8 mouse cellular contexts compared by ENCODE assay signal in the genomic region with DNA sequence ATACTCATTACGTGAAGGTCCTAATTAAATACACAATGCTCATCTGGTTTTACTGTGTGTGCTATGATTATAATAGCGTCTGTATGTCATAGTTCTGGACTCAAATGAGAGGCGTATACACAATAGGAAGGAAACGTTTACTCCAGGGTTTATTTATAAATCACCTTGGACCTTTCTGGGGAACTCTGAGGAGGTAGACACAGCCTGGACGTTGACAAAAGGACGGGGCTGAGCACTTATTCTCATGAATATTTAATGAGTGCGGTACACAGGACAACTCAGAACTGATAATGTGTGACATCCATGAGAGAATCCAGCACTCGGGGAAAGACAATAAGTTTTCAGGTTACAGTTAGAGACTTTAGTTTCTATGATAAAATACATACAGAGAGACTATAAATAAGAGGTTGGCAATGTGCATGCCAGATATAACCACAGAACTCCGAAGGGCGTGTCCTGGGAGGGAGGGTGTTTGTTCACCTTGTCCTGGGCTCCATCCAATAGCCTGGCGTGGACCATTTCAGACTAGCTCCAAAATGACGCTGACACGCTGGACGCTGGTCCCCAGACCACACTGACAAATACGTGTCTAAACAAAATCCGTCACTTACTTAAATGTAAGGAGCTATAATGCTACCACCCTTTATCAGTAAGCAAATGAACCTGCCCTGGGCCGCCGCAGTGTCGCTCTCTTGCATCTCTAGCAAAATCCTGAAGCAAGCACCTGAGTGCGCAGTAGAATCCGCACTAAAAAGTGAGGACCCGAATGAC. TPM values are rescaled to one million over a fixed set of nuclear protein-coding genes. Genes with fewer than 3 reads are reported as not detected.
DNase-seq lines count a peak whose midpoint lies in the region; ATAC-seq and TF ChIP-seq lines count a peak whose summit lies in the region.

No protein-coding gene starts in this region.

- peak; percentile 64 for ATAC-seq in forebrain, postnatal 0 days
- ATAC-seq in limb, embryonic 12.5 days (ENCODE audit: insufficient number of reproducible peaks, insufficient read depth, low FRiP score, low TSS enrichment, low read depth) = peak; percentile 66
- peak; percentile 67 for ATAC-seq in midbrain, embryonic 13.5 days

- peak overlapping the region; percentile 49 for H3K9ac ChIP-seq in forebrain, postnatal 0 days
- H3K9ac ChIP-seq in limb, embryonic 12.5 days (replicated peaks) = peak overlapping the region; percentile 50
- H3K9ac ChIP-seq in midbrain, embryonic 13.5 days (replicated peaks) = peak overlapping the region; percentile 59

- H3K4me1 ChIP-seq in forebrain, postnatal 0 days (ENCODE audit: insufficient read depth) = 0 out of 2 replicates have a peak, but pooled peaks cover 9% of the 10 kb centered on the region
- H3K4me1 ChIP-seq in limb, embryonic 12.5 days (replicated peaks) = no peaks in the 10 kb centered on the region
- H3K4me1 ChIP-seq in midbrain, embryonic 13.5 days (replicated peaks) = peaks cover 15% of the 10 kb centered on the region; the same call in 1 of the 2 replicates

- H3K4me3 ChIP-seq in forebrain, postnatal 0 days (ENCODE audit: low read depth, low read length) = peak overlapping the region; percentile 61
- H3K4me3 ChIP-seq in limb, embryonic 12.5 days (replicated peaks) = peak overlapping the region; percentile 58
- H3K4me3 ChIP-seq in midbrain, embryonic 13.5 days (replicated peaks) = peak overlapping the region; percentile 64

- H3K9me3 ChIP-seq in forebrain, postnatal 0 days (ENCODE audit: low read length) = no peaks in the 10 kb centered on the region
- H3K9me3 ChIP-seq in limb, embryonic 12.5 days = no peaks in the 10 kb centered on the region
- H3K9me3 ChIP-seq in midbrain, embryonic 13.5 days = no peaks in the 10 kb centered on the region

- peak; percentile 12 for DNase-seq in gastrocnemius, postnatal 14 days
- DNase-seq in gastrocnemius, adult 18-20 months (ENCODE audit: low spot score) = no peak
- DNase-seq in NIH3T3 (ENCODE audit: low read depth) = peak; percentile 30
- peak; percentile 6 for DNase-seq in forebrain, postnatal 0 days
- no peak for DNase-seq in right cerebral cortex, postnatal 4 days
- no peak for DNase-seq in cerebellum, adult 11-12 months

- no peak for TF ChIP-seq CTCF in forebrain, postnatal 0 days (IDR thresholded peaks at IDR 0.05; ENCODE audit: low read depth)

- H3K4me2 ChIP-seq in forebrain, postnatal 0 days (ENCODE audit: low read depth) = peak overlapping the region; percentile 64
- peak overlapping the region; percentile 64 for H3K4me2 ChIP-seq in limb, embryonic 12.5 days
- H3K4me2 ChIP-seq in midbrain, embryonic 13.5 days (replicated peaks) = peak overlapping the region; percentile 72

- 2% methylated on average over 22 of the region's 22 CpGs for WGBS in forebrain, postnatal 0 days
- 14% methylated on average over 22 of the region's 22 CpGs for WGBS in limb, embryonic 12.5 days
- 6% methylated on average over 22 of the region's 22 CpGs for WGBS in midbrain, embryonic 13.5 days

- no peaks in the 10 kb centered on the region for H3K27me3 ChIP-seq in forebrain, postnatal 0 days (ENCODE audit: insufficient read depth, low read length)
- peaks cover 18% of the 10 kb centered on the region; the same call in 1 of the 2 replicates for H3K27me3 ChIP-seq in limb, embryonic 12.5 days
- no peaks in the 10 kb centered on the region for H3K27me3 ChIP-seq in midbrain, embryonic 13.5 days

- H3K36me3 ChIP-seq in forebrain, postnatal 0 days (ENCODE audit: insufficient read depth) = no peaks in the 10 kb centered on the region
- no peaks in the 10 kb centered on the region for H3K36me3 ChIP-seq in limb, embryonic 12.5 days
- H3K36me3 ChIP-seq in midbrain, embryonic 13.5 days = no peaks in the 10 kb centered on the region

- intact Hi-C loops in gastrocnemius, postnatal 14 days (cut with DNase I; ENCODE audit: low total_unique reads) = no loop called here

- peak overlapping the region; percentile 60 for H3K27ac ChIP-seq in forebrain, postnatal 0 days (ENCODE audit: low read depth, low read length)
- H3K27ac ChIP-seq in limb, embryonic 12.5 days = peak overlapping the region; percentile 67; the same call in 1 of the 2 replicates
- H3K27ac ChIP-seq in midbrain, embryonic 13.5 days = no peak overlapping the region; the same call in 1 of the 2 replicates

RNA-seq across cellular contexts. Expression of gene Dct, which starts 36.6 kb away (rescaled TPM):
- 1 to 10 TPM in 1 of 2 experiments, under 1 TPM in 1; 0.42 to 1.1 TPM for total RNA-seq in gastrocnemius, postnatal 14 days (2021)
- under 1 TPM; 0.48 to 0.66 TPM for total RNA-seq in gastrocnemius, adult 18-20 months (2021)
- total RNA-seq in forebrain, postnatal 0 days (2014; rRNA removed) = 1.0 and 1.8 TPM in 2 replicates
- 1.0 and 1.2 TPM in 2 replicates for polyA plus RNA-seq in forebrain, postnatal 0 days (2015; fragmentation: Nextera tagmentation; extraction: Ambion mirVana)
- 1.6 and 1.7 TPM in 2 replicates for polyA plus RNA-seq in limb, embryonic 12.5 days (2016; fragmentation: Nextera tagmentation; extraction: Ambion mirVana)
- 1.2 and 1.4 TPM in 2 replicates for polyA plus RNA-seq in midbrain, embryonic 13.5 days (2015; fragmentation: Nextera tagmentation; extraction: Ambion mirVana)

RNA-seq across cellular contexts. Expression of gene Tgds, which starts 43.9 kb away (rescaled TPM):
- 1 to 10 TPM; 5.5 to 7.0 TPM for total RNA-seq in gastrocnemius, postnatal 14 days (2021)
- 1 to 10 TPM; 6.0 to 6.2 TPM for total RNA-seq in gastrocnemius, adult 18-20 months (2021)
- 8.8 and 8.9 TPM in 2 replicates for total RNA-seq in forebrain, postnatal 0 days (2014; rRNA removed)
- polyA plus RNA-seq in forebrain, postnatal 0 days (2015; fragmentation: Nextera tagmentation; extraction: Ambion mirVana) = 7.2 and 8.4 TPM in 2 replicates
- polyA plus RNA-seq in limb, embryonic 12.5 days (2016; fragmentation: Nextera tagmentation; extraction: Ambion mirVana) = 36.7 and 36.9 TPM in 2 replicates
- 20.8 and 21.0 TPM in 2 replicates for polyA plus RNA-seq in midbrain, embryonic 13.5 days (2015; fragmentation: Nextera tagmentation; extraction: Ambion mirVana)

RNA-seq across cellular contexts. Expression of gene Gpr180, which starts 48.3 kb away (rescaled TPM):
- 10 to 100 TPM; 23.3 to 28.8 TPM for total RNA-seq in gastrocnemius, postnatal 14 days (2021)
- 10 to 100 TPM; 31.4 to 36.1 TPM for total RNA-seq in gastrocnemius, adult 18-20 months (2021)
- total RNA-seq in forebrain, postnatal 0 days (2014; rRNA removed) = 33.4 and 37.7 TPM in 2 replicates
- polyA plus RNA-seq in forebrain, postnatal 0 days (2015; fragmentation: Nextera tagmentation; extraction: Ambion mirVana) = 37.5 and 38.2 TPM in 2 replicates
- polyA plus RNA-seq in limb, embryonic 12.5 days (2016; fragmentation: Nextera tagmentation; extraction: Ambion mirVana) = 53.3 and 54.2 TPM in 2 replicates
- polyA plus RNA-seq in midbrain, embryonic 13.5 days (2015; fragmentation: Nextera tagmentation; extraction: Ambion mirVana) = 33.4 and 34.6 TPM in 2 replicates

Comparison
In these comparisons a context has a peak if more than half of its experiments do, and no peak if none do; other contexts are left out.
1. DNase-seq: peak in gastrocnemius, postnatal 14 days (single experiment), NIH3T3 (single experiment) and forebrain, postnatal 0 days (single experiment); none in gastrocnemius, adult 18-20 months (single experiment), right cerebral cortex, postnatal 4 days (single experiment) and cerebellum, adult 11-12 months (single experiment).
2. Peak in every context shown above with its lines, with median percentiles within 50 percentile points of each other: ATAC-seq, H3K4me2 ChIP-seq, H3K4me3 ChIP-seq and H3K9ac ChIP-seq.